Mouse (Mus musculus) CD8-positive naive resting alpha-beta T cell, adult 2 months (primary cell): ENCODE data around the gene Mpzl1.

ENCODE experiments used
- DNase-seq, 2 experiments: peaks; one replicate each; pipeline ENCODE4 v3.0.0; 2022; ENCODE audit warnings: low read depth in 2 of 2, low spot score in 2 of 2

The Mpzl1 gene

GRCm38 (mm10) chr1:165585389-165586104, 48.8 kb downstream of the Mpzl1 start:
- no peak for DNase-seq

GRCm38 (mm10) chr1:165583529-165584184, 50.7 kb downstream of the Mpzl1 start:
- peak; percentile 67 to 76 for DNase-seq

GRCm38 (mm10) chr1:165581255-165581654, 53.1 kb downstream of the Mpzl1 start:
- DNase-seq: no peak

- DNase-seq: peak in 1 of 2 experiments; percentile 25
These were observed 55.0 kb downstream of the Mpzl1 start for GRCm38 (mm10) chr1:165579332-165579731.

GRCm38 (mm10) chr1:165576459-165577112, 57.8 kb downstream of the Mpzl1 start:
- DNase-seq: no peak

- DNase-seq: no peak
These were observed 58.3 kb downstream of the Mpzl1 start for GRCm38 (mm10) chr1:165576005-165576404.

GRCm38 (mm10) chr1:165567466-165567865, 66.9 kb downstream of the Mpzl1 start:
- DNase-seq: no peak

- no peak for DNase-seq
These were observed 69.1 kb downstream of the Mpzl1 start for GRCm38 (mm10) chr1:165565283-165565682.

GRCm38 (mm10) chr1:165559073-165559472, 75.3 kb downstream of the Mpzl1 start:
- DNase-seq: no peak

- DNase-seq: no peak
These were observed 77.6 kb downstream of the Mpzl1 start for GRCm38 (mm10) chr1:165556711-165557110.
